Mouse (Mus musculus) neural tube, embryonic 12.5 days (tissue): Measurements from ENCODE around the gene Gnb5. TPM values are rescaled to one million over a fixed set of nuclear protein-coding genes. Genes with fewer than 3 reads are reported as not detected.

Source experiments
- ATAC-seq: fragments of 200-750 bp; cut with Nextera tagmentation; 2 replicates; pipeline ENCODE4 v1.8.0; 2017; ENCODE audit warnings: low read depth, mild to moderate bottlenecking, moderate TSS enrichment, moderate library complexity; ENCODE audit not compliant: low FRiP score
- H3K27ac ChIP-seq: fragments of 300-500 bp; sonication (generic); 2 replicates; pipeline ENCODE4 v1.5.1; 2016
- H3K27me3 ChIP-seq: fragments of 300-500 bp; sonication (generic); replicated peaks from 2 replicates; pipeline ENCODE4 v1.6.1; 2016; ENCODE audit warnings: mild to moderate bottlenecking
- H3K36me3 ChIP-seq: fragments of 300-500 bp; sonication (generic); 2 replicates; pipeline ENCODE4 v1.6.1; 2016; ENCODE audit warnings: mild to moderate bottlenecking
- H3K4me1 ChIP-seq: fragments of 300-500 bp; sonication (generic); 2 replicates; pipeline ENCODE4 v1.6.1; 2016
- H3K4me2 ChIP-seq: fragments of 300-500 bp; sonication (generic); replicated peaks from 2 replicates; pipeline ENCODE4 v1.6.1; 2016; ENCODE audit warnings: mild to moderate bottlenecking
- H3K4me3 ChIP-seq: fragments of 300-500 bp; sonication (generic); 2 replicates; pipeline ENCODE4 v1.5.1; 2016
- H3K9ac ChIP-seq: fragments of 300-500 bp; sonication (generic); 2 replicates; pipeline ENCODE4 v1.6.1; 2016; ENCODE audit warnings: mild to moderate bottlenecking
- H3K9me3 ChIP-seq: fragments of 300-500 bp; sonication (generic); 2 replicates; pipeline ENCODE4 v1.6.1; 2016; ENCODE audit warnings: mild to moderate bottlenecking
- WGBS: fragments of 180-500 bp; shearing (Covaris S2); methylation state at CpG from one replicate; pipeline ENCODE4 v1.1.7; 2016; 5-methylcytosine and 5-hydroxymethylcytosine counted together
- polyA plus RNA-seq: library from polyadenylated mRNA; unstranded; fragments of >200 nt; fragmentation: Nextera tagmentation; extraction: Ambion mirVana; gene quantifications from 2 replicates; pipeline ENCODE4 v1.2.1, GENCODE M21; 2016

Gnb5 gene
- polyA plus RNA-seq, 1 experiment from 2014 or later, result 42.3 TPM

- ATAC-seq, result no peak
- Histone ChIP-seq H3K27me3 (no peaks in the 10 kb centered on the region), H3K4me2 (no peak overlapping the region), H3K9me3 (peaks cover 8% of the 10 kb centered on the region; the same call in 1 of the 2 replicates), H3K9ac (no peak overlapping the region), H3K4me1 (no peaks in the 10 kb centered on the region), H3K4me3 (no peak overlapping the region), H3K36me3 (no peaks in the 10 kb centered on the region), H3K27ac (no peak overlapping the region)
- 72% methylated on average over 5 of the region's 5 CpGs for WGBS
These were observed 60.1 kb downstream of the Gnb5 start for GRCm38 (mm10) chr9:75366191-75366590.

GRCm38 (mm10) chr9:75368779-75369178, 62.7 kb downstream of the Gnb5 start:
- H3K36me3 ChIP-seq, result no peaks in the 10 kb centered on the region
- no peak overlapping the region for H3K4me3 ChIP-seq
- no peak for ATAC-seq
- no peak overlapping the region for H3K27ac ChIP-seq
- H3K4me1 ChIP-seq, result no peaks in the 10 kb centered on the region
- WGBS, result 90% methylated on average over 3 of the region's 3 CpGs
- H3K9me3 ChIP-seq, result peaks cover 8% of the 10 kb centered on the region; the same call in 1 of the 2 replicates
- no peak overlapping the region for H3K9ac ChIP-seq
- no peaks in the 10 kb centered on the region for H3K27me3 ChIP-seq
- no peak overlapping the region for H3K4me2 ChIP-seq

- 95% methylated on average over 9 of the region's 9 CpGs for WGBS
- ATAC-seq, result no peak
These were observed 69.5 kb downstream of the Gnb5 start for GRCm38 (mm10) chr9:75375606-75376005.

GRCm38 (mm10) chr9:75376428-75376827, 70.3 kb downstream of the Gnb5 start:
- ATAC-seq, result no peak
- Histone ChIP-seq H3K4me2 (no peak overlapping the region), H3K36me3 (no peaks in the 10 kb centered on the region), H3K27ac (no peak overlapping the region), H3K4me3 (no peak overlapping the region), H3K4me1 (no peaks in the 10 kb centered on the region), H3K9me3 (no peaks in the 10 kb centered on the region), H3K27me3 (no peaks in the 10 kb centered on the region), H3K9ac (no peak overlapping the region)
- 86% methylated on average over 1 of the region's 1 CpGs for WGBS

More at GRCm38 (mm10) chr9:75375606-75376005, 69.5 kb downstream of the Gnb5 start:
- no peak overlapping the region for H3K4me3 ChIP-seq
- no peaks in the 10 kb centered on the region for H3K27me3 ChIP-seq
- H3K36me3 ChIP-seq, result no peaks in the 10 kb centered on the region
- H3K9ac ChIP-seq, result no peak overlapping the region
- H3K4me2 ChIP-seq, result no peak overlapping the region
- no peaks in the 10 kb centered on the region for H3K4me1 ChIP-seq
- no peak overlapping the region for H3K27ac ChIP-seq
- peaks cover 1% of the 10 kb centered on the region; the same call in 1 of the 2 replicates for H3K9me3 ChIP-seq

- Histone ChIP-seq H3K9ac (no peak overlapping the region), H3K27ac (no peak overlapping the region), H3K4me3 (no peak overlapping the region), H3K4me2 (no peak overlapping the region), H3K27me3 (no peaks in the 10 kb centered on the region), H3K9me3 (no peaks in the 10 kb centered on the region), H3K4me1 (no peaks in the 10 kb centered on the region), H3K36me3 (no peaks in the 10 kb centered on the region)
- 84% methylated on average over 2 of the region's 2 CpGs for WGBS
- no peak for ATAC-seq
These were observed 72.7 kb downstream of the Gnb5 start for GRCm38 (mm10) chr9:75378774-75379173.

GRCm38 (mm10) chr9:75382825-75383224, 76.7 kb downstream of the Gnb5 start:
- no peak for ATAC-seq
- H3K9ac ChIP-seq, result no peak overlapping the region
- 94% methylated on average over 14 of the region's 14 CpGs for WGBS
- H3K4me1 ChIP-seq, result no peaks in the 10 kb centered on the region
- no peaks in the 10 kb centered on the region for H3K27me3 ChIP-seq
- H3K36me3 ChIP-seq, result peaks cover 17% of the 10 kb centered on the region
- H3K27ac ChIP-seq, result no peak overlapping the region
- H3K4me2 ChIP-seq, result no peak overlapping the region
- no peaks in the 10 kb centered on the region for H3K9me3 ChIP-seq
- no peak overlapping the region for H3K4me3 ChIP-seq

GRCm38 (mm10) chr9:75383785-75384184, 77.7 kb downstream of the Gnb5 start:
- H3K36me3 ChIP-seq, result peaks cover 23% of the 10 kb centered on the region
- H3K9me3 ChIP-seq, result no peaks in the 10 kb centered on the region
- ATAC-seq, result no peak
- no peak overlapping the region for H3K9ac ChIP-seq
- WGBS, result 84% methylated on average over 9 of the region's 9 CpGs
- no peaks in the 10 kb centered on the region for H3K27me3 ChIP-seq
- H3K27ac ChIP-seq, result no peak overlapping the region
- no peak overlapping the region for H3K4me3 ChIP-seq
- no peaks in the 10 kb centered on the region for H3K4me1 ChIP-seq
- no peak overlapping the region for H3K4me2 ChIP-seq

GRCm38 (mm10) chr9:75384337-75384962, 78.4 kb downstream of the Gnb5 start:
- H3K36me3 ChIP-seq, result peaks cover 29% of the 10 kb centered on the region
- 85% methylated on average over 3 of the region's 3 CpGs for WGBS
- ATAC-seq, result no peak

GRCm38 (mm10) chr9:75385218-75385974, 79.3 kb downstream of the Gnb5 start:
- WGBS, result 86% methylated on average over 9 of the region's 9 CpGs
- no peaks in the 10 kb centered on the region for H3K4me1 ChIP-seq
- peaks cover 37% of the 10 kb centered on the region for H3K36me3 ChIP-seq
- no peak overlapping the region for H3K4me2 ChIP-seq
- H3K27me3 ChIP-seq, result no peaks in the 10 kb centered on the region
- no peak overlapping the region for H3K27ac ChIP-seq
- ATAC-seq, result no peak
- H3K9ac ChIP-seq, result no peak overlapping the region
- no peaks in the 10 kb centered on the region for H3K9me3 ChIP-seq
- no peak overlapping the region for H3K4me3 ChIP-seq

More at GRCm38 (mm10) chr9:75384337-75384962, 78.4 kb downstream of the Gnb5 start:
- Histone ChIP-seq H3K9ac (no peak overlapping the region), H3K4me2 (no peak overlapping the region), H3K27me3 (no peaks in the 10 kb centered on the region), H3K27ac (no peak overlapping the region), H3K4me3 (no peak overlapping the region), H3K4me1 (no peaks in the 10 kb centered on the region), H3K9me3 (no peaks in the 10 kb centered on the region)

- Histone ChIP-seq H3K36me3 (peaks cover 87% of the 10 kb centered on the region), H3K27ac (no peak overlapping the region), H3K4me2 (no peak overlapping the region), H3K4me3 (no peak overlapping the region), H3K27me3 (no peaks in the 10 kb centered on the region), H3K9ac (no peak overlapping the region), H3K9me3 (no peaks in the 10 kb centered on the region), H3K4me1 (no peaks in the 10 kb centered on the region)
- ATAC-seq, result no peak
- WGBS, result 84% methylated on average over 12 of the region's 12 CpGs
These were observed 87.2 kb downstream of the Gnb5 start for GRCm38 (mm10) chr9:75393251-75393650.
